Mouse (Mus musculus) frontal cortex, adult (tissue): ENCODE measurements at regions not wholly inside any gene's neighbourhood (a gene's known extent, or its start where the extent isn't known, plus 50 kb on each side); places are given as distances from the start of the nearest gene placed in this dataset.
A peak's percentile ranks its signal among the peaks of the same experiment; 100 is the strongest.

Experiments used
- ATAC-seq: cut with Nextera tagmentation; 2 replicates; pipeline ENCODE4 v1.9.2; 2017; ENCODE audit warnings: mild to moderate bottlenecking, moderate library complexity, mixed read lengths; ENCODE audit not compliant: low TSS enrichment

DNA sequence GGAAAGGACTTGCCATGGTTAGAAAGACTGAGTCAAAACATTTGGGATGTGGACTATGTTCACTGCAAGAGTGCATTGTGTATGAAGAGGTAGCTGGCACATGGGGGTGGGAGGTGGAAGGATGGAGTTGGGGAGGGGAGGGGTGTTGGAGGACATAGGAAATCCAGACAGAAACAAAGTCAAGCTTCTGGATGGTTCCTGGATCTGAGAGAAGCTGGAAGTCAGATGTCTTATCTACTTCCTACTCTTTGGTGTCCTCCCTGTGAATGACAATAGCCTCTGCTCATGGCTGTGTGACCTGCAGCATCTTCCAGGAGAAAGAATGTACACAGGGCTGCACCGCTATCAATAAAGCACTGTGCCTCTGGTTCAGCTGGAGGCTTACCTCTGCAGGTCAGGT is 491.3 kb downstream of the Rnf144a start:
- ATAC-seq = no peak

DNA sequence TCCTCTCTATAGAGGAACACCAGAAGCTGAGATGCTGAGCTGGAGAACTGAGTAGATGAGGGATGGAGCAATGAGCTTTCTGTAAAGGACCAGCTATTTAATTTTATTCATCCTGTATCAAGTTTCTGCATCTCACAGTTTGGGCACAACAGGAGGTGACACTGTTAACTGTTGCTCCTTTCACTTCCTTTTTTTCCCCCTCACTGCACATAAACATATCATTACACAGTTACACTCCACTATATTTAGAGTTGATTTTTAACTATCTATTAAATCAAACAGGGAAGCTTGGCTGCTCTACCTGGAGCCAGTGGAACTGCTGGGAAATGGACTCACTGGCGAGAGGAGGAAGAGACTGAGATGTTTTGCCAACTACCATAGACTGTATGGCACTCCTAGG is 509.4 kb downstream of the Rnf144a start:
- no peak for ATAC-seq

DNA sequence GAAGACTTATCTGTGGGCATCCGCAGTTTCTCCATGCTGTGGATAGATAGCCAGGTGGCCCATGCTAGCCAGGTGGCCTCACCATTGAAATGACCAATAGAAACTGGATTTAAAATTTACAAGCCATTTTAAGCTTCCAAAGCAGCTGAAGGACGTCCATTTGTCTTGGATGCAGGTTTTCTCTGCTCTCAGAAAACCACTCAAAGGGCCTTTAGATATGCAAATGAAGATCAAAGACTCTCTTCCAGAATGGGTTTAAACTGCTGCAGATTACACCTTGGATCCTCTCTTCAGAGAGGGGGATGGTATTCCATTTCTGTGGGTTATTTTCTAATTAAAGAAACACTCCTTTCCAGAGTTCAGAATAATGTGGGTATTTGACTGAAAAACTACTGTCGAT is 518.5 kb downstream of the Rnf144a start:
- ATAC-seq = no peak

DNA sequence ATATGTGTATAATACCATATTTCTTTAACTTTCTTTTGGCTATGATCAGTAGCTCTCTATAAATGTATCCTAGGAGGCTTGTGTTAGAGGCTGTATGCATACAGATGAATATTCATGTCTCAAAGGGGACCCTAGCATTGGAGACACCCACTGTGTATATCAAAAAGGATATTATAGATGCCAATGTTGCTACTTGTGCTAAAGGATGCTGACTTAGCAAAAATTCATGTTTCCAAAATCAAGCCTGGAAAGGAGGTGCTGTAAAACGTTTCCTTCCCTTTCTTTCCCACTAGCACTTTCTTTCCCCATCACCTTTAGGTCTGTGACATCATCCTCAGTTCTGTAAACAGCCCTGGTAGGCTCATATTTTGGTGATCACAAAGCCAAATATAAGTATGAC is 519.4 kb downstream of the Rnf144a start:
- ATAC-seq = no peak

DNA sequence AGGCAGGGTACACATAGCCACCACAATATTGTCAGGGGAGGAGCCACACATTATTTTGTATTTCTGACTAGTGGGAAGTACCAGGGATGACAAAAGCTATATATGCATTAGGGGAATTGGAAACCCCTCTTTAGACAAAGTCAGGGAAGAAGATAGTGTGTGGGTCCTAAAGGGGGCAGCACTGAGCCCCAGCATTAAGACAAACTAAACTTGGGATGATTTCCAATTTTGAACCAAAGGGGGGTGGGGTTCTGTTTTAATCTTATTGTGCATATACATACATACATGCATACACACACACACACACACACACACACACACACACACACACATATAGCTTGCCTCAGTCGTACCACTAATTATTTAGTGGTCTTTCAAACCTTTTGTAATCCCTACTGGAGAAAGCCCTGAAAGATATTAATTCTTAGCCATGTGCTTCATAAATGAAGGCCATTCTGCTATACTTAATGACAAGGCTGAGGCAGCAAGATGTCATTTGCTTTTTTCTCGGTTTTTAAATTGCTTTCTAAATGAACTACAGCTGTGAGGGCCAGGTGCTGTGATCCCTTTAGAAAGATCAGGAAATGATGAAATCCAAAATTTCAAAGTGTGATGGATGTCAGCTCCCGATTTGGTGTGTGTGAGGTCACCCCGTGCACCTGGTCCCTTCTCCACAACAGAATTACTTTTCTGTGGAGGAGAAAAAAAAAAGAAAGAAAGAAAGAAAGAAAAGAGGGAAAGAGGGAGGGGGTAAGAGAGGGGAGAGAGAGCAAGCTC is 523.5 kb downstream of the Rnf144a start:
- ATAC-seq = no peak

DNA sequence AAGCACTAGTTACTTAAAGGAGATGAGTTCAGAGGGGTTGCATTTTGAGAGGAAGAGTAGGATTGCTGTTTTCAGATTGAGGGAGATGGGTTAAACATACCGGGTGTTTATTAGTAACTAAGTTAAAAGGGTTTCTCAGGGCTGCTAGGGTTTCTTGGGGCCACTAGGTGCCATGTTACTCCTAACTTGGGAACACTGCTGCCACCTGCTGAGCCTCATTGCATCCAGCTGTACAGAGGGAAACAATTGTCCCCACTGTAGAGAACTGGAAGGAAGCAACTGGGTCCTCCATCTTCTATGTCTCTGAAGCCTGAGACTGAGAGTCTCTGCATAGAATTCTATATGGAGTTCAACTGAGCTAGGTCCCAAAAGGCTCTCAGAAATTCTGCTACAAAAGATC is 524.3 kb downstream of the Rnf144a start:
- ATAC-seq = no peak

DNA sequence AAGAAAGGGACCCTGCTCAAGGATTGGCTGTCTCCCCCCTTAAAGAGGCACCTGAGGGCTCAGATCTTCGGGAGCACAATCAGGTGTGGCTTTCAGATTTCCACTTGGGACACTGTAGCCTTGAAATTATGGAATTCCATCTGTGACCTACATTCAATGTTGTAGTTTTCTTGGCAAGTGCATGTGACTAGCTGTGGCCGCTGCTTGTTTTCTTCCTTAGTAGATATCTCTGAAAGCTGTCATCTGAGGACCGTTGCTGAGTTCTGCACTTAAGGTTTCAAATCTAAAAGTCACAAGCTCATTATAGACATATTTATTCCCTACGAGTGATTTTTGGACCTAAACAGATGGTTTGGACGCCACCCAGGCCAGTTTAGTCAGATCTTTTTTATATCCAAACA is 531.3 kb downstream of the Rnf144a start:
- ATAC-seq = peak; percentile 55; the same call in 1 of the 2 replicates

DNA sequence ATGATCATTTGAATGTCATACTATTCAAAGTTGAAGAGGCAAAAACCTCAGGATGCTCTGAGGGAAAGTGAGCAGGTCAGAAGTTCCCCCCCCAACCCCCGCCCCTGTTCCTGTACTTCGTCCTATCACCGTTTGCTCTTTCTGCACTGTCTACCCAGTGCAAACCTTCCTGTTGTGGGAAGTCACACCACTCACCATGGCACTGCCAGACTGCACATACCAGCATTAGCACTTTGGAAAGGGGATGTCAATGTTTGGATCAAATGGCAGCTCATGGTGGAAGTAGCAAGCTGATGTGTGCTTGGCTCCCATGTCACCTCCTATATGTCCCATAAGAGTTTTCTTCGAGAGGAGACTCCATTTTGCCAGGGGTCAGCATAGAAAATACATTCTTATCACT is 543.2 kb downstream of the Rnf144a start:
- ATAC-seq = no peak

DNA sequence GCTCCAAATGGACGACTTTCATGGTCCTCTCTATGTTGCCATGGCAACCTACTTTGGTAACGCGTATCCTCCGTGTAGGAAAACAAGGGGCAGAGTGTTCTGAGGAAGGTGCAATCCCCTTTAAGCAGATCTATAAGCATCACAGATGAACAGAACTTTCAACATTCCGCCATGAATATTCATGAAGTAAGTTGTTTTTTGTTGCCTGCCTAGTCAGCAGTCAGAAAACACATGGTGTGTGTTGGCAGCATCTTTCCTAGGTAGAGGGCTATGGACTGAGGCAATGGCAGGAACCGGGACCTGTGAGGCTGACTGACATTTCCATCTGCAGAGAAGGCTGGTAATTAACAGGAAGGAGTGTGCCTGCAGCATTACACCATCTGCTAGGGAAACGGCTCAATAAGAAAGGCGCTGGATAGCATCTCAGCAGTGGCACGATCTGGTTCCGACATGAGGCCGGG is 544.0 kb downstream of the Rnf144a start:
- peak; percentile 90 for ATAC-seq

DNA sequence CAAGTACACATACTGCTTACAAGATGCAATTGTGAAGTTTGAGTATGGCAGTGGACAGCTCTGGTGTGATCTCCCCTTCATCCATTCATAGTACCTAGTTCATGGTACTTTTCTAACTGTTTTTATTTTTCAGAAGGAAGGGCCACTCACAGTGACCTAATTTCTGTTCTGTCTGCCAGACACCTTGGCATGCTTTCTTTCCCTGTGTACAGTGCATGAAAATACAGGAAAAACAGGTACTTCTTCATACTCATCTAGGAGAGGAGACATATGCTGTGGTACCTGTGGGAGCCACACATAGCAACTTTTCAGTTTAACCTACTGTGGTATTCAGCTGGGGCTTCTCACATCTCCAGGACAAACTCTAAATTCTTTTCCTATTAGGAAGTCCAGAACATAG is 545.2 kb downstream of the Rnf144a start:
- ATAC-seq = no peak

DNA sequence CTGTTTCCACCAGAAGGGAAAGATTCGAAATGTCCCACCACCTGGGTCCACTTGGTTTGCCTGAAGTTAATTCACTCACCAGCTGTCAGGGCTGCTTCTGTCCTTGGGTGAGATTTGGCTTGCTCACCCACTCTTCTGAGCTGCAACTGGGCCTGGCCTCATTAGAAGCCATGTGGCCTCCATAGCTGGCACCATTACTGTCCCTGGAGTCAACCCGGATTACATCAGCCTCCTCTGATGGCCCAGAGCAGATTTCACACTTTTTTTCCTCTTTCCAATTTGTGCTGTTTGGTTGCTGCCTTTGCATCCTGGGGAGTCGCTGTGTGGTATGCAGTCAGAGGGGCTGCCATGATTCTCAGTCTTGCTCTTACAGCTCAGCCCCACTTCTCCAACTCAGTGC is 550.0 kb downstream of the Rnf144a start:
- ATAC-seq = no peak

DNA sequence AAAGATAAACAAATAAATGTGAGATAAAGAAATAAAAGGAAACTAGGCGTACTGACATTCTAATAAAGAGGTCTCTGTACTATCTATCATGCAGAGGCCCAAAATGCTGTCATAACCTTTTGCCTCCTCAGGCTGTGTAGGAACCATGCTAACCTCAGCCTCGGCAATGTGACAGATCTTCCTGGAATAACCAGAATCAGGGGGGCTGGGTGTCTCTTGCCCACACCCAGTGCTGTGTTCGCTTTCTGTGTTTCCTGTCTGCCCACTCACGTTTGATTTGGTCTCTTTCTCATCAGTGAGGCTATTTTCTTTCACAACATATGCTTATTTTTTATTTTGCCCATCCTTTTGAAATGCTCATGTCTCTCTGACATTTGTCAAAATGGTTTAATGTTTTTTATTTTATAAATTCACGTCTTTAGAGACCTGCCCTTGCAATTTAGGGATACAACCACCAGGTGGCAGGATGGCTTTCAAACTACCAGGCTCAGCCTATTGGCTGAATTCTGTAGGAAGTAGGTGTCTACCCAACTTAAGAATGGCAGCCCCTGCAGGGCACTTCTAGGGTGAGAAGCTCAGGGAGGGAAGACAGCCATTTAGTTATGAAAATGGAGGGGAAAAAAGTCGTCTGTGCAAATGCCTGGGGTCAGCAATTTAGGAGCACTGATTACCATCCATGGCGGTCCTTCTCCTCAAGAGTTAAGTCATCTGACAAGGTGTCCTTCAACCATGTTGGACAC is 550.8 kb downstream of the Rnf144a start:
- no peak for ATAC-seq

DNA sequence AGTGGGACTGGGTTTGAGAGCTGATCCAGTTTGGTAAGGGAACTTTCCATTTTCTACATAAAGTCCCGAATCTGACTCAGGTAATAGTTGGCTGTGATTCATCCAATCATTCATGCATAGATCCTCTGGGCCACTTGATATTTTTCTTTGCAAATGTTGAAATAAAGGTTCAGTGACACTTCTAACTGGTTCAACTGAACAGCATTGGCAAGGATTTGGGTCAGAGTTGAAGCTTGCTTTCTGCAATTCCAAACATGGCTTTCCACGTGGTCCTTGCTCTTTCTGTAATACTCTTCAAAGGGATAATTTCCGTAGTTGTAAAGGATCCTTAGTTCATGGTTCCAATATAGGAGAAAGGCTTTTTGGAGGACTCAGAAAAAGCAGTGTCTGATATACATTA is 554.0 kb downstream of the Rnf144a start:
- no peak for ATAC-seq

DNA sequence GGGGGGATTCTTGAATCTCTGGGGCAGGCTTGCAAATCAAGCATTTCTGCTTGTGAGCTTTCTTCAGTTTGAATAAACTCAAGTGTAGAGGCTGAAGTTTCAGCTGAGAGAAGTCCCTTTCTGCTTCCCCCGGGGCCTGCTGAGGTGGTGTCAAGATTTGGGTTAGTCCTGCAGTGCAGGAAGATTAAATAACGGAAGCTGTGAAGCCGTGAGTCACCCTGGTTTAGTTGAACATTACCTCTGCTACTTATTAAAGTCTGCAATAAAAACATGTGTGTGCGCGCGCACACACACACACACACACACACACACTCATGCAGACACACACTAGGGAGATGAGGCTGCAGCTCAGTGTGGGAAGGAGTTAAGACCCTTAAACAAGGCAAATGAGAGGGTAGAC is 556.7 kb downstream of the Rnf144a start:
- ATAC-seq = no peak

DNA sequence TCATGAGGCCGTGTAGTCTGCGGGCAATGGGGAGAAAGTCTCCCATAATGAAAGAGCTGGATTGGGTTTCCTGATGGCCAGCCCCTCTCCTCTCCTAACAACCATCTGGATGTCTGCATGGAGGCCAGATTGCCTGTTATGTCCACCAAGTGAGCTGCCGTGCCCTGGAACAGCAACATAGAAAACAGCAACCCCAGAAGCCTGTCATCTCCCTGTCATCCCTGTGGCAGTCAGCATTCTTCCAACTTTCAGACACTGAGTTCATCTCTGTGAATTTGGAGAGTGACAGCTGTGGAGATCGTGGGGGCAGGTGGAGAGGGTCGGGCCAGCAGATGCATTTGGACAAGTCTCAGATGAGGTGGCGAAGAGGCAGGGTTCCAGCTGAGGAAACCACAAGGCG is 585.0 kb downstream of the Rnf144a start:
- no peak for ATAC-seq

DNA sequence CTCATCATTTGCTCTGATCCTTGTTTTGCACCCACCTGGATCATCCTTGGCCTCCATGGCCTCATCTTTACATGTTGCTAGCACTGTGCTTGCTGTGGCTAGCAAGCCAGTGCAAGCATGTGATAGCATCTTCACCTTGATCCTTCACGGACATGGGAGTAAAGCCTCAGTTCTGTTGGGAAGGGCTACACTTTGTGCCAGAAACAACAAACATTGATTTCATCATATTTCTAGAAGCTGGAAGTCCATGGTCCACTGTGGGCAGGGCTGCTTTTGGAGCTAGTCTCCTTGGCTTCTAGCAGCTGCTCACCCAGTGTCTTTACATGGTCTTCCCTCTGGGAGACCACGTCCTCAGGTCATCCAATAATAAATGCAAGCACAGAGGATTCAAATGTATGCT is 587.1 kb downstream of the Rnf144a start:
- no peak for ATAC-seq

DNA sequence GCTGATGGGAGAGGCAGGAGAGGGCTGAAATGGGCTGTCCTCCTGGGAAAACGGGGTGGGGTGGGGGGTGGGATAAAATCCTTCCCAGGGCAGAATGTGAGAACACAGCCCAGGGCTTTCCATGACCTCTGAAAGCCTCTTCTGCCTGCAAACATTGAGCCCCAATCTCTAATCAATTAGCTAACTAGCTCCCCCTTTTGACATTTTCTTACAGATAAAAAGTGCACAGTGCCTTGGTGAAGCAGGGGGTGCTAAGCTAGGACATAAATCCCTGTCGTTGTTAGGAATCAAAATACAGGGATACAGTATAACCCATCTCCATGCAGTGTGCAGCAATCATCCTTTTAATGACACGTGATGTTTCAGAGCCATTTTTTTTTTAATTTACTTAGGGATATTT is 588.1 kb downstream of the Rnf144a start:
- ATAC-seq = no peak

DNA sequence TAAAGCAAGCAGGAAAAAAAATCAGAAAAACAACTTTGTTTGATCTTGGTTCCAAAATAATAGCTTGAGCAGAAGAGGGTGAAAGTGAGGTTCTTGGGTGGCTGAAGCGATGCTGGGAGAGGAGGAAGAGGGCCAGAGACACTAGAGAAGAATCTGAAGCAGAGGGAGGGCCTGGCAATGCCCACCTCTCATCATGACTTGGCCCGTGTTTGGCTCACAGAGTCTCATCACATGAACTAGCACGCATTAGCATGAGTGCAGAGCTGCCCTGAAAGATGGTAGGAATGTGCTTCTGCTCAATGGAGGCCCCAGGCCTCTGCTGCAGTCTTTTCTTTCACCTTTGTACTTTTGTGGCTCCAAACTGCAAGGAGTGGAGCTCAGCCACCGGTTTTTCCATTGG is 588.6 kb downstream of the Rnf144a start:
- ATAC-seq = no peak

DNA sequence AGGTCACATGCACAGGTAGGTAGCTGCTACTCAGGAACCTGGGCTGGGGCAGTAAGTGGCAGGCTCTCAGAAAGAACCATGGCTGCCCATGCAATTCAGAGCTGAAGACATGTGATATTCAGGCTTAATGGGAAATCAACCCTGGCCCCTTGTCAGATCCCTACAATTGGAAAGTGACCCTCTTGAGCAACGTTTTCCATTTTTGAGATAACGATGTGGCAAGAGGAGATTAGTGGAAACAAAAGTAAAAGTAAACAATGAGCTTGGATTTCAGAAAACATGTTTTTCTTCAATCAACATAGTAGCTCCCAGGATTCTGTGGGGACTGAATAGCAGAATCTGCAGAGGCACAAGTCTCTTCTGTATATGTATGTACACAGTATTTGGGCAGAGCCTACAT is 598.8 kb downstream of the Rnf144a start:
- no peak for ATAC-seq

DNA sequence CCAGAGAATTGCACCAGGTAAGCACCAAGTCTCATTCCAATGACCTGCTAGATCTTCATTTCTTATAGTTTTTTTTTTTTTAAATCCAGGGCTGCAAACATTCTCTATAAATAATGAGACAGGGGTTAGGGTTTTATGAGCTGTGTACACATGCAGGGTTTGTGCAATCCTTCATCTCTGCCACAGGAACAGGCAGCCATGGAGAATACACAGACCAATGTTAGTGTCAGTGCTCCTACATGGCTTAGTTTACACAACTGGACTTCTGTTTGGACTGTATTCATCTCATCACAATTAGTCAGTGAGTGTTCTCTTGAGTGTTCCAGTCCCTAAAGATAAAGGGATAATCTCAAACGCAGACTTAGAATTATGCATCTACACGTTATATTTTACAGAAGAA is 620.0 kb downstream of the Rnf144a start:
- ATAC-seq = no peak

DNA sequence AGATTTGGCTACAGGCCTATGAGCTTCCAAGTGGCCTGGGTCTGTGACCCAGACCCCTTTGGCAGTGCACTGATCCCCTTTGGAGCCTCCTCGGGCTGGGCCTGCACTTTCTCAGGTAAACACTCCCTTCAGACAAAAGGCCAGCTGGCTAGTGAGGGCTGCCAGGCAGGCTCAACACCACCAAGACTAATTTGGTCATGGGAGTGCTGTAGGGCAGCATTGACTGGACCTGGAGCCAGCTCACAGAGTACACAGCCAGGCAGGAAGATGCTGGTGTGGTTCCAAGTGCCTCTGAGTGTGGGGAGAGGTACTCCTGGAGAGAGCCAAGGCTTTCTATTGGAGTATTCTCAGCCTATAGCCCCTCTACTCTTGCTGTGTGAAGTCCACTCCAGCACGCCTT is 620.5 kb downstream of the Rnf144a start:
- ATAC-seq = no peak

DNA sequence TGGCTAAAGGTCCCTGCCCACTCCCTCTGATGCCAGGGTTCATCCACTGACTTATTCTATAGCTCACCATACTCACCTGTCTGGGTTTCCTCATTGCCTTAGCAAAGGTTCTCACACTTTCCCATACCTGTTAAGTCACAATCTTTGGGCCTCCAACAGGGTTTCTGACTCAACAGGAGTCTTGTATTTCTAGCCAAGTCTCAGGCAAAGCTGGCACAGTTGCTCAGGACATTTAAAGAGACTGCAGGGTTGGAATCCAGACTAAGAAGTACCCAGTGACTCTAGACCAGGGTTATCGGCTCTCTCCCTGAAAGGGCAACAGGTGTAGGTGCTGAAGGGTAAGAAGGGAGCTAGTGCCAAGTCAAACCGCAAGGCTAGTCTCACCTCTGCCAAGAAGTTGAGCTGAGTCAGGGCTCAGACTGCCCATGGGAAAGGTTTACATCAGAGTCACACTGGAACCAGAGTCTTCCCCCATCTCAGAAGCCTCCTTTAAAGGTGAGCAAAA is 622.4 kb downstream of the Rnf144a start:
- ATAC-seq = no peak

DNA sequence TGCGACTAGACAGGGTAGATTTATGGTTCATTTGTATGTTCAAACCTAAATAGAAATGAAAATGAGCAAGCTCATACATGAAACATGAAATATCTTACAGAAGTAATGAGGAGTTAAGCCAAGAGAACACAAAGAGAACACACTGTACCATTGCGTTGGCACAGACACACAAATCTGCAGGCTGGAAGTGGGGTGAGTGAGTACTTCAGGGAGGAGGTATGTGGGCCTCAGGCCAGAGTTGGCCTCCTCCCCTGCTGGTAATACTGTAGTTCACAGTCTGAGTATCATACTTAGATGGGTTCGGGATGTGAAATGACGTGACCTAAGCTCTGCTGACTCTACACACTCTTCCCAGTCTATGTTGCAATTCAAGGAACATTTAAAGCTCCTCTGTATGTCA is 624.1 kb downstream of the Rnf144a start:
- ATAC-seq = peak; percentile 31; the same call in 1 of the 2 replicates
